In genomic region chr12:70827187-70827900, GRCm38 (mm10) we compare ENCODE assay signal across 8 mouse cellular contexts. TPM values are rescaled to one million over a fixed set of nuclear protein-coding genes. Genes with fewer than 3 reads are reported as not detected.
DNase-seq lines count a peak whose midpoint lies in the region; ATAC-seq and TF ChIP-seq lines count a peak whose summit lies in the region.
"Had no signal": no experiment of that assay in that cellular context is flagged by ENCODE, and none has a peak within 500 bp of the region (broad histone marks: within the 10 kb centered on the region; RNA-seq: fewer than 3 reads in every experiment).

No protein-coding gene starts in this region.

- WGBS in lung, adult 2 months = 10% methylated on average over 9 of the region's 9 CpGs
- WGBS in embryonic facial prominence, embryonic 15.5 days = 3% methylated on average over 9 of the region's 9 CpGs
- WGBS in intestine, embryonic 14.5 days = 17% methylated on average over 9 of the region's 9 CpGs
- WGBS in midbrain, embryonic 14.5 days = 36% methylated on average over 9 of the region's 9 CpGs

- ATAC-seq in embryonic facial prominence, embryonic 15.5 days (ENCODE audit: insufficient number of reproducible peaks, low FRiP score, low TSS enrichment, low read depth) = no peak
- no peak for ATAC-seq in intestine, embryonic 14.5 days (replicated peaks; ENCODE audit: low FRiP score, low TSS enrichment, low read depth)
- ATAC-seq in midbrain, embryonic 14.5 days (ENCODE audit: low FRiP score, low TSS enrichment) = no peak

- peak overlapping the region; percentile 99 for H3K27ac ChIP-seq in embryonic facial prominence, embryonic 15.5 days (replicated peaks)
- H3K27ac ChIP-seq in intestine, embryonic 14.5 days (ENCODE audit: low read depth) = no peak overlapping the region
- no peak overlapping the region for H3K27ac ChIP-seq in midbrain, embryonic 14.5 days (replicated peaks; ENCODE audit: low read depth, low read length)
- H3K27ac ChIP-seq: macrophage had no signal

- no peaks in the 10 kb centered on the region for H3K27me3 ChIP-seq in embryonic facial prominence, embryonic 15.5 days
- H3K27me3 ChIP-seq in intestine, embryonic 14.5 days (replicated peaks; ENCODE audit: control insufficient read depth, insufficient read depth, low read length) = no peaks in the 10 kb centered on the region
- H3K27me3 ChIP-seq in midbrain, embryonic 14.5 days (ENCODE audit: control insufficient read depth, insufficient read depth, low read length) = no peaks in the 10 kb centered on the region

- DNase-seq in lung, adult 2 months = no peak
- DNase-seq in lung, postnatal 25 days (ENCODE audit: low spot score) = no peak
- no peak for DNase-seq in intestine, embryonic 14.5 days (ENCODE audit: low spot score)
- peak; percentile 18 for DNase-seq in midbrain, embryonic 14.5 days
- DNase-seq in frontal cortex, postnatal 14 days (ENCODE audit: low spot score in 2 of 2) = no peak
- DNase-seq in layer of hippocampus, adult 9-10 months (ENCODE audit: low spot score) = no peak

- peaks cover 14% of the 10 kb centered on the region for H3K4me1 ChIP-seq in lung, adult 2 months (ENCODE audit: control insufficient read depth, insufficient read depth, low read length)
- peaks cover 45% of the 10 kb centered on the region for H3K4me1 ChIP-seq in embryonic facial prominence, embryonic 15.5 days
- peaks cover 28% of the 10 kb centered on the region for H3K4me1 ChIP-seq in intestine, embryonic 14.5 days (replicated peaks; ENCODE audit: control insufficient read depth, insufficient read depth, low read length)
- H3K4me1 ChIP-seq in midbrain, embryonic 14.5 days (ENCODE audit: control insufficient read depth, insufficient read depth, low read length) = peaks cover 19% of the 10 kb centered on the region

- no peaks in the 10 kb centered on the region for H3K36me3 ChIP-seq in embryonic facial prominence, embryonic 15.5 days
- no peaks in the 10 kb centered on the region for H3K36me3 ChIP-seq in intestine, embryonic 14.5 days (ENCODE audit: control insufficient read depth, insufficient read depth, low read length)
- no peaks in the 10 kb centered on the region for H3K36me3 ChIP-seq in midbrain, embryonic 14.5 days (ENCODE audit: control insufficient read depth, insufficient read depth, low read length)

- H3K4me3 ChIP-seq in lung, adult 2 months (replicated peaks; ENCODE audit: extremely low read depth, low read depth, low read length) = peak overlapping the region; percentile 39
- H3K4me3 ChIP-seq in embryonic facial prominence, embryonic 15.5 days (replicated peaks) = peak overlapping the region; percentile 92
- H3K4me3 ChIP-seq in intestine, embryonic 14.5 days (ENCODE audit: low read depth, low read length) = peak overlapping the region; percentile 77
- H3K4me3 ChIP-seq in midbrain, embryonic 14.5 days (replicated peaks; ENCODE audit: low read depth, low read length) = peak overlapping the region; percentile 67

- peak overlapping the region; percentile 67 for H3K4me2 ChIP-seq in embryonic facial prominence, embryonic 15.5 days (replicated peaks)
- H3K4me2 ChIP-seq in intestine, embryonic 14.5 days (ENCODE audit: low read length) = peak overlapping the region; percentile 93
- peak overlapping the region; percentile 80 for H3K4me2 ChIP-seq in midbrain, embryonic 14.5 days (ENCODE audit: low read length)

- no peaks in the 10 kb centered on the region for H3K9me3 ChIP-seq in embryonic facial prominence, embryonic 15.5 days (replicated peaks)
- no peaks in the 10 kb centered on the region for H3K9me3 ChIP-seq in intestine, embryonic 14.5 days (ENCODE audit: control insufficient read depth, low read length)
- H3K9me3 ChIP-seq in midbrain, embryonic 14.5 days (ENCODE audit: control insufficient read depth, low read length) = no peaks in the 10 kb centered on the region

- no peak for TF ChIP-seq CTCF in lung, adult 2 months (IDR thresholded peaks at IDR 0.05; ENCODE audit: insufficient read depth, low read length)

- peak overlapping the region; percentile 93; the same call in 1 of the 2 replicates for H3K9ac ChIP-seq in embryonic facial prominence, embryonic 15.5 days
- peak overlapping the region; percentile 70 for H3K9ac ChIP-seq in intestine, embryonic 14.5 days (ENCODE audit: low read length)
- 0 out of 2 replicates have a peak overlapping the region, but pooled peaks have one; percentile 23 for H3K9ac ChIP-seq in midbrain, embryonic 14.5 days (replicated peaks; ENCODE audit: low read length)

- no peak for TF ChIP-seq POLR2A in lung, adult 2 months (IDR thresholded peaks at IDR 0.05; ENCODE audit: borderline replicate concordance, extremely low read depth, low read depth, low read length)

RNA-seq across cellular contexts. Expression of gene Frmd6, which starts 2.0 kb away (rescaled TPM):
- polyA plus RNA-seq in lung, adult 2 months (2012; rRNA removed) = 29.1 and 32.6 TPM in 2 replicates
- polyA plus RNA-seq in embryonic facial prominence, embryonic 15.5 days (2015; fragmentation: Nextera tagmentation; extraction: Ambion mirVana) = 60.1 and 61.6 TPM in 2 replicates
- polyA plus RNA-seq in intestine, embryonic 14.5 days (2014; fragmentation: Nextera tagmentation; extraction: Ambion mirVana) = 17.5 and 20.4 TPM in 2 replicates
- 5.9 and 11.0 TPM in 2 replicates for polyA plus RNA-seq in midbrain, embryonic 14.5 days (2014; fragmentation: Nextera tagmentation; extraction: Ambion mirVana)

Comparison
In these comparisons a context has a peak if more than half of its experiments do, and no peak if none do; other contexts are left out.
1. H3K4me3 ChIP-seq: peak in every context shown above with its lines; median percentile 92 in embryonic facial prominence, embryonic 15.5 days; 77 in intestine, embryonic 14.5 days; 67 in midbrain, embryonic 14.5 days; 39 in lung, adult 2 months.
2. H3K9ac ChIP-seq: peak in every context shown above with its lines; median percentile 93 in embryonic facial prominence, embryonic 15.5 days; 70 in intestine, embryonic 14.5 days; 23 in midbrain, embryonic 14.5 days.